Mouse (Mus musculus) left cerebral cortex, postnatal 36 days (tissue): ENCODE data around the gene Slx4. TPM values are rescaled to one million over a fixed set of nuclear protein-coding genes. Genes with fewer than 3 reads are reported as not detected.

Experiments
- total RNA-seq, 2 experiments: library from RNA; stranded (reverse); gene quantifications; 2 replicates each; pipeline ENCODE4 v1.2.3; 2021

The Slx4 gene
- total RNA-seq, 2 experiments from 2014 or later, result 44.9 to 50.6 TPM

Other genes starting within 250 kb of the Slx4 start
- not detected for gene Olfr15, start 172.9 kb downstream of the Slx4 start, total RNA-seq
- gene Zfp174, start 156.5 kb downstream of the Slx4 start, total RNA-seq, result 1 to 10 TPM; 5.2 to 5.3 TPM
- 100 to 1,000 TPM; 124 TPM for gene Naa60, start 131.4 kb downstream of the Slx4 start, total RNA-seq
- 10 to 100 TPM; 23.1 to 26.8 TPM for gene Zfp597, start 119.2 kb downstream of the Slx4 start, total RNA-seq
- gene Gm20695, start 119.1 kb downstream of the Slx4 start, total RNA-seq, result 1 to 10 TPM in 1 of 2 experiments, not detected in 1; 1.2 TPM
- 10 to 100 TPM; 10.1 to 11.1 TPM for gene 1700037C18Rik, start 95.1 kb downstream of the Slx4 start, total RNA-seq
- gene Cluap1, start 95.0 kb downstream of the Slx4 start, total RNA-seq, result 10 to 100 TPM; 26.0 to 33.4 TPM
- gene Nlrc3, start 27.1 kb downstream of the Slx4 start, total RNA-seq, result 1 to 10 TPM; 1.1 to 3.5 TPM
- not detected for gene Dnase1, start 33.2 kb upstream of the Slx4 start, total RNA-seq
- 10 to 100 TPM; 72.1 to 73.1 TPM for gene Trap1, start 74.1 kb upstream of the Slx4 start, total RNA-seq
- gene Crebbp, start 210.2 kb upstream of the Slx4 start, total RNA-seq, result 10 to 100 TPM; 76.3 to 97.8 TPM